Mouse (Mus musculus) myocyte (in vitro differentiated cells): ENCODE data around the gene Klrb1.
A peak's percentile ranks its signal among the peaks of the same experiment; 100 is the strongest.

Source experiments
- CEBPB ChIP-seq: IDR thresholded peaks from 2 replicates; pipeline ENCODE4 v1.6.1; 2011; ENCODE audit warnings: mild to moderate bottlenecking, moderate library complexity; ENCODE audit not compliant: poor library complexity, insufficient read depth, severe bottlenecking
- E2F4 ChIP-seq: IDR thresholded peaks from one replicate; pipeline ENCODE4 v1.6.1; 2011; ENCODE audit warnings: mild to moderate bottlenecking, control low read depth, moderate library complexity; ENCODE audit not compliant: insufficient read depth
- MAX ChIP-seq: IDR thresholded peaks from one replicate; pipeline ENCODE4 v1.6.1; 2011; ENCODE audit warnings: low read depth, mild to moderate bottlenecking, control low read depth
- MYOD1 ChIP-seq, 3 experiments: IDR thresholded peaks; one replicate each; pipeline ENCODE4 v1.6.1; 2011; ENCODE audit warnings: control low read depth in 2 of 3, low read depth in 2 of 3, mild to moderate bottlenecking in 2 of 3, moderate library complexity in 1 of 3; ENCODE audit not compliant: insufficient read length in 2 of 3, control insufficient read depth in 1 of 3
- MYOG ChIP-seq, 3 experiments: IDR thresholded peaks; one replicate each; pipeline ENCODE4 v1.6.1; 2011; ENCODE audit warnings: control low read depth in 2 of 3, low read depth in 2 of 3, mild to moderate bottlenecking in 2 of 3; ENCODE audit not compliant: insufficient read length in 2 of 3, control insufficient read depth in 1 of 3, insufficient read depth in 1 of 3
- POLR2A ChIP-seq: IDR thresholded peaks from one replicate; pipeline ENCODE4 v1.6.1; 2011; ENCODE audit warnings: low read depth, mild to moderate bottlenecking, control low read depth, moderate library complexity; ENCODE audit not compliant: insufficient read length
- POLR2AphosphoS2 ChIP-seq: IDR thresholded peaks from one replicate; pipeline ENCODE4 v1.6.1; 2011; ENCODE audit warnings: low read depth, control low read depth; ENCODE audit not compliant: insufficient read length
- SRF ChIP-seq: IDR thresholded peaks from one replicate; pipeline ENCODE4 v1.6.1; 2011; ENCODE audit warnings: low read depth; ENCODE audit not compliant: control insufficient read depth, insufficient read length
- TCF12 ChIP-seq: IDR thresholded peaks from one replicate; pipeline ENCODE4 v1.6.1; 2011; ENCODE audit warnings: mild to moderate bottlenecking, control low read depth; ENCODE audit not compliant: poor library complexity, insufficient read depth, severe bottlenecking
- USF1 ChIP-seq: IDR thresholded peaks from one replicate; pipeline ENCODE4 v1.6.1; 2011; ENCODE audit warnings: low read depth, mild to moderate bottlenecking, control low read depth, moderate library complexity

DNA sequence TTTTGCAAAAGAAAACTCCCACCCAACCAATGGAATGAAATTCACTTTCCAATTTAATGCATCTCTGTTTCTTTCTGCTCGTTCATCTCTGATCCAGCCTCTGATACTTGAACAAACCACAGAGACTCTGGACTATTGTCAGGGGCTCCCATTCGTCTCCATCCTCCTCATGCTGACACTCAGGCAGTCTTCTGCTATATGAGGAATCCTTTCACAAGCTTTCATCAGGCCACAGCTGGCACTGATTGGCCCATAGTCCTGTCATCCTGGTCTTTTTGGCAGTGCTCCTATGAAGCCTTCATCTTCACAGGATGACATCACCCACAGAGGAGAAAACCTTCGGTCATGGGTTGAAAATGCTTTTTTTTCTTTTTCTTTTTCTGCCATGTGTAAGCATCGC, 45.2 kb upstream of the Klrb1 start:
- TF ChIP-seq CEBPB (peak; percentile 91), POLR2A (no peak), TCF12 (no peak), MYOD1 (IDR thresholded peaks at IDR 0.05; ENCODE audit: control insufficient read depth in 1 of 3, insufficient read length in 2 of 3, low read depth in 2 of 3) (no peak), USF1 (no peak), MAX (no peak), SRF (no peak), POLR2AphosphoS2 (no peak), E2F4 (no peak), MYOG (IDR thresholded peaks at IDR 0.05; ENCODE audit: control insufficient read depth in 1 of 3, insufficient read depth in 1 of 3, insufficient read length in 2 of 3, low read depth in 2 of 3) (no peak)
